Comparison of ENCODE assay signal across 23 mouse cellular contexts in genomic region chr5:89980204-89980603, GRCm38 (mm10).
DNase-seq lines count a peak whose midpoint lies in the region; ATAC-seq and TF ChIP-seq lines count a peak whose summit lies in the region.
"Had no signal": no experiment of that assay in that cellular context is flagged by ENCODE, and none has a peak within 500 bp of the region (broad histone marks: within the 10 kb centered on the region; RNA-seq: fewer than 3 reads in every experiment).

No protein-coding gene starts in this region.

- H3K27ac ChIP-seq in kidney, postnatal 0 days: no peak overlapping the region
- H3K27ac ChIP-seq in left cerebral cortex, adult 2 months: no peak overlapping the region
- peak overlapping the region; percentile 34 for H3K27ac ChIP-seq in olfactory bulb, adult 2 months (ENCODE audit: insufficient read depth, low read depth, low read length)
- no peak overlapping the region for H3K27ac ChIP-seq in intestine, embryonic 16.5 days (ENCODE audit: low read length)
- H3K27ac ChIP-seq: embryonic facial prominence, embryonic 15.5 days; forebrain, embryonic 15.5 days; hindbrain, embryonic 15.5 days; limb, embryonic 13.5 days; liver, embryonic 12.5 days; neural tube, embryonic 15.5 days had no signal

- TF ChIP-seq POLR2A in olfactory bulb, adult 2 months (IDR thresholded peaks at IDR 0.05; ENCODE audit: insufficient read depth, low read depth, low read length): no peak

- 48% methylated on average over 3 of the region's 3 CpGs for WGBS in kidney, postnatal 0 days
- 36% methylated on average over 3 of the region's 3 CpGs for WGBS in olfactory bulb, adult 2 months
- WGBS in intestine, embryonic 16.5 days: 85% methylated on average over 3 of the region's 3 CpGs

- intact Hi-C loops in left cerebral cortex, adult 2 months (cut with DNase I): loop anchor here (2.0 kb wide), 1 partner anchor 215 kb away; no protein-coding TSS in a partner anchor

- no peak overlapping the region for H3K4me3 ChIP-seq in kidney, postnatal 0 days (replicated peaks; ENCODE audit: low read depth, low read length)
- no peak overlapping the region for H3K4me3 ChIP-seq in left cerebral cortex, adult 2 months
- no peak overlapping the region for H3K4me3 ChIP-seq in olfactory bulb, adult 2 months (ENCODE audit: insufficient read depth, low read depth, low read length)
- H3K4me3 ChIP-seq in intestine, embryonic 16.5 days (ENCODE audit: low read length): no peak overlapping the region
- H3K4me3 ChIP-seq: embryonic facial prominence, embryonic 15.5 days; forebrain, embryonic 15.5 days; hindbrain, embryonic 15.5 days; limb, embryonic 13.5 days; liver, embryonic 12.5 days; neural tube, embryonic 15.5 days had no signal

- no peak for TF ChIP-seq CTCF in kidney, postnatal 0 days (IDR thresholded peaks at IDR 0.05; ENCODE audit: low read depth)
- TF ChIP-seq CTCF in left cerebral cortex, adult 2 months (IDR thresholded peaks at IDR 0.05): no peak
- TF ChIP-seq CTCF in olfactory bulb, adult 2 months (IDR thresholded peaks at IDR 0.05; ENCODE audit: insufficient read depth, low read depth, low read length): no peak

- peak; percentile 8 to 57 for DNase-seq in frontal cortex, adult 2 months (ENCODE audit: extremely low spot score in 1 of 2, low spot score in 1 of 2)
- DNase-seq in frontal cortex, postnatal 10 days (ENCODE audit: low spot score in 2 of 2): no peak
- peak; percentile 40 for DNase-seq in kidney, postnatal 0 days (ENCODE audit: low spot score)
- no peak for DNase-seq in kidney, adult 11 months
- peak; percentile 30 to 58 for DNase-seq in left cerebral cortex, adult 9 months (ENCODE audit: low spot score in 2 of 2)
- DNase-seq in left cerebral cortex, adult 2 months (ENCODE audit: extremely low spot score in 1 of 2, low spot score in 2 of 2): no peak
- DNase-seq: adrenal gland, postnatal 14 days; cerebellum, adult 9-11 months; kidney, postnatal 10 days; lung, adult 18-20 months; lung, postnatal 10 days; right cerebral cortex, postnatal 25 days; thymus, postnatal 25 days had no signal

- no peaks in the 10 kb centered on the region for H3K36me3 ChIP-seq in kidney, postnatal 0 days (ENCODE audit: insufficient read depth, low read length)
- H3K36me3 ChIP-seq in intestine, embryonic 16.5 days (ENCODE audit: control insufficient read depth, insufficient read depth, low read length): no peaks in the 10 kb centered on the region
- H3K36me3 ChIP-seq: embryonic facial prominence, embryonic 15.5 days; forebrain, embryonic 15.5 days; hindbrain, embryonic 15.5 days; limb, embryonic 13.5 days; liver, embryonic 12.5 days; neural tube, embryonic 15.5 days had no signal

- H3K9ac ChIP-seq in kidney, postnatal 0 days (ENCODE audit: low read depth, low read length): no peak overlapping the region
- no peak overlapping the region for H3K9ac ChIP-seq in intestine, embryonic 16.5 days (ENCODE audit: low read depth, low read length)
- H3K9ac ChIP-seq: embryonic facial prominence, embryonic 15.5 days; forebrain, embryonic 15.5 days; hindbrain, embryonic 15.5 days; limb, embryonic 13.5 days; liver, embryonic 12.5 days; neural tube, embryonic 15.5 days had no signal

- H3K4me2 ChIP-seq in kidney, postnatal 0 days (ENCODE audit: low read length): no peak overlapping the region
- H3K4me2 ChIP-seq in intestine, embryonic 16.5 days (ENCODE audit: low read depth, low read length): no peak overlapping the region
- H3K4me2 ChIP-seq: embryonic facial prominence, embryonic 15.5 days; forebrain, embryonic 15.5 days; heart, embryonic 11.5 days; hindbrain, embryonic 15.5 days; limb, embryonic 13.5 days; liver, embryonic 12.5 days; midbrain, embryonic 11.5 days; neural tube, embryonic 15.5 days had no signal

- H3K4me1 ChIP-seq in kidney, postnatal 0 days (replicated peaks; ENCODE audit: insufficient read depth, low read length): no peaks in the 10 kb centered on the region
- peaks cover 4% of the 10 kb centered on the region; the same call in 1 of the 2 replicates for H3K4me1 ChIP-seq in olfactory bulb, adult 2 months (ENCODE audit: control insufficient read depth, insufficient read depth, low read length)
- no peaks in the 10 kb centered on the region for H3K4me1 ChIP-seq in intestine, embryonic 16.5 days (ENCODE audit: control insufficient read depth, insufficient read depth, low read length)
- H3K4me1 ChIP-seq: embryonic facial prominence, embryonic 15.5 days; forebrain, embryonic 15.5 days; hindbrain, embryonic 15.5 days; limb, embryonic 13.5 days; liver, embryonic 12.5 days; neural tube, embryonic 15.5 days had no signal

- ATAC-seq in kidney, postnatal 0 days (replicated peaks; ENCODE audit: low FRiP score, low read depth): peak; percentile 21; the same call in 1 of the 2 replicates
- no peak for ATAC-seq in intestine, embryonic 16.5 days
- ATAC-seq: forebrain, embryonic 15.5 days; liver, embryonic 12.5 days had no signal

- no peaks in the 10 kb centered on the region for H3K27me3 ChIP-seq in kidney, postnatal 0 days (ENCODE audit: insufficient read depth, low read length)
- H3K27me3 ChIP-seq in intestine, embryonic 16.5 days (replicated peaks; ENCODE audit: control insufficient read depth, insufficient read depth, low read length): no peaks in the 10 kb centered on the region
- H3K27me3 ChIP-seq: embryonic facial prominence, embryonic 15.5 days; forebrain, embryonic 15.5 days; hindbrain, embryonic 15.5 days; limb, embryonic 13.5 days; liver, embryonic 12.5 days; neural tube, embryonic 15.5 days had no signal

- H3K9me3 ChIP-seq in kidney, postnatal 0 days (replicated peaks; ENCODE audit: low read length): no peaks in the 10 kb centered on the region
- no peaks in the 10 kb centered on the region for H3K9me3 ChIP-seq in intestine, embryonic 16.5 days (ENCODE audit: control insufficient read depth, low read length)
- H3K9me3 ChIP-seq: embryonic facial prominence, embryonic 15.5 days; forebrain, embryonic 15.5 days; hindbrain, embryonic 15.5 days; limb, embryonic 13.5 days; liver, embryonic 12.5 days; neural tube, embryonic 15.5 days had no signal

Comparison
In these comparisons a context has a peak if more than half of its experiments do, and no peak if none do; other contexts are left out.
1. DNase-seq: peak in frontal cortex, adult 2 months (2 of 2), kidney, postnatal 0 days (single experiment) and left cerebral cortex, adult 9 months (2 of 2); none in frontal cortex, postnatal 10 days (0 of 2), kidney, adult 11 months (single experiment) and left cerebral cortex, adult 2 months (0 of 2).